Mouse (Mus musculus) hindbrain, embryonic 14.5 days (tissue): ENCODE measurements at regions not wholly inside any gene's neighbourhood (a gene's known extent, or its start where the extent isn't known, plus 50 kb on each side); places are given as distances from the start of the nearest gene placed in this dataset.
A peak's percentile ranks its signal among the peaks of the same experiment; 100 is the strongest.

Experiments used
- ATAC-seq: fragments of 200-750 bp; cut with Nextera tagmentation; 2 replicates; pipeline ENCODE4 v1.8.0; 2017; ENCODE audit warnings: moderate number of reproducible peaks, mild to moderate bottlenecking, moderate TSS enrichment, moderate library complexity; ENCODE audit not compliant: low FRiP score
- DNase-seq: peaks from one replicate; pipeline ENCODE4 v3.0.0-alpha.2; 2015; ENCODE audit warnings: low spot score
- H3K27ac ChIP-seq: fragments of 300-500 bp; sonication (generic); 2 replicates; pipeline ENCODE4 v1.5.1; 2014; ENCODE audit warnings: mild to moderate bottlenecking, moderate library complexity
- H3K27me3 ChIP-seq: fragments of 300-500 bp; sonication (generic); 2 replicates; pipeline ENCODE4 v1.6.1; 2014; ENCODE audit warnings: mild to moderate bottlenecking, low read length, mixed read lengths; ENCODE audit not compliant: control insufficient read depth, insufficient read depth
- H3K36me3 ChIP-seq: fragments of 300-500 bp; sonication (generic); replicated peaks from 2 replicates; pipeline ENCODE4 v1.6.1; 2014; ENCODE audit not compliant: control insufficient read depth, insufficient read depth
- H3K4me1 ChIP-seq: fragments of 300-500 bp; sonication (generic); replicated peaks from 2 replicates; pipeline ENCODE4 v1.6.1; 2014; ENCODE audit warnings: antibody characterized with exemption, low read length, mixed read lengths; ENCODE audit not compliant: control insufficient read depth, insufficient read depth
- H3K4me2 ChIP-seq: fragments of 300-500 bp; sonication (generic); replicated peaks from 2 replicates; pipeline ENCODE4 v1.6.1; 2014; ENCODE audit warnings: mild to moderate bottlenecking, moderate library complexity
- H3K4me3 ChIP-seq: fragments of 300-500 bp; sonication (generic); replicated peaks from 2 replicates; pipeline ENCODE4 v1.5.1; 2014; ENCODE audit warnings: mild to moderate bottlenecking, low read length
- H3K9ac ChIP-seq: fragments of 300-500 bp; sonication (generic); 2 replicates; pipeline ENCODE4 v1.6.1; 2014
- H3K9me3 ChIP-seq: fragments of 300-500 bp; sonication (generic); 2 replicates; pipeline ENCODE4 v1.6.1; 2016; ENCODE audit warnings: low read length; ENCODE audit not compliant: control insufficient read depth
- WGBS: fragments of 180-500 bp; shearing (Covaris S2); extraction: QIAGEN DNeasy Blood & Tissue Kit; methylation state at CpG from one replicate; pipeline ENCODE4 v1.1.7; 2014; 5-methylcytosine and 5-hydroxymethylcytosine counted together

GRCm38 (mm10) chr1:56738641-56739040, 101.4 kb upstream of the Hsfy2 start:
- no peaks in the 10 kb centered on the region for H3K4me1 ChIP-seq
- no peak overlapping the region for H3K9ac ChIP-seq
- no peak for DNase-seq
- WGBS = 91% methylated on average over 10 of the region's 10 CpGs
- H3K4me2 ChIP-seq = no peak overlapping the region
- no peaks in the 10 kb centered on the region for H3K27me3 ChIP-seq
- H3K4me3 ChIP-seq = no peak overlapping the region
- no peaks in the 10 kb centered on the region for H3K36me3 ChIP-seq
- no peaks in the 10 kb centered on the region; the same call in 1 of the 2 replicates for H3K9me3 ChIP-seq
- ATAC-seq = no peak
- H3K27ac ChIP-seq = no peak overlapping the region

- no peak overlapping the region for H3K9ac ChIP-seq
- no peak overlapping the region for H3K4me3 ChIP-seq
- 51% methylated on average over 3 of the region's 3 CpGs for WGBS
- ATAC-seq (peak; percentile 62; the same call in 1 of the 2 replicates), DNase-seq (no peak)
- no peak overlapping the region for H3K4me2 ChIP-seq
- no peaks in the 10 kb centered on the region for H3K4me1 ChIP-seq
- H3K36me3 ChIP-seq = no peaks in the 10 kb centered on the region
- H3K27me3 ChIP-seq = no peaks in the 10 kb centered on the region
- H3K9me3 ChIP-seq = no peaks in the 10 kb centered on the region
- H3K27ac ChIP-seq = no peak overlapping the region
Observed at GRCm38 (mm10) chr1:56726183-56726840, 89.1 kb upstream of the Hsfy2 start.

DNA sequence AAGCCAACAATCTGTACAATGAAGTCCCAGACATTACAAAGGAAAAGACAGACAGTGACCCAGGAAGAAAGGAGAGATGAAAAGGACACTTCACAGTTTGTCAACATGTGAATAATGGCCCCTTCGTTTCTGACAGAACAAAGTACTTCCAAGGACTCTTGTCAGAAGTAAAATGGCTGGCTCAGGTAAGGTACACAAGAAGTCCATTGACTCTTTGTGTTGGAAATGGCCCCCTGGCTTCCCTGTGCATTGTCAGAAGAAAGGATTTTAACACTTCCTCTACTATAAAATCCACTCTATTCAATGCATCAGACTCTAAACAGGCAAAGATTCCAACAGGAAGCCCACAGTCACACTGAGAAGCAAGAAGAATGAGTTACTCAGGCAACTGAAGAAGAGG, 86.4 kb upstream of the Hsfy2 start:
- H3K9ac ChIP-seq = no peak overlapping the region
- ATAC-seq = no peak
- WGBS = 29% methylated on average over 1 of the region's 1 CpGs

DNA sequence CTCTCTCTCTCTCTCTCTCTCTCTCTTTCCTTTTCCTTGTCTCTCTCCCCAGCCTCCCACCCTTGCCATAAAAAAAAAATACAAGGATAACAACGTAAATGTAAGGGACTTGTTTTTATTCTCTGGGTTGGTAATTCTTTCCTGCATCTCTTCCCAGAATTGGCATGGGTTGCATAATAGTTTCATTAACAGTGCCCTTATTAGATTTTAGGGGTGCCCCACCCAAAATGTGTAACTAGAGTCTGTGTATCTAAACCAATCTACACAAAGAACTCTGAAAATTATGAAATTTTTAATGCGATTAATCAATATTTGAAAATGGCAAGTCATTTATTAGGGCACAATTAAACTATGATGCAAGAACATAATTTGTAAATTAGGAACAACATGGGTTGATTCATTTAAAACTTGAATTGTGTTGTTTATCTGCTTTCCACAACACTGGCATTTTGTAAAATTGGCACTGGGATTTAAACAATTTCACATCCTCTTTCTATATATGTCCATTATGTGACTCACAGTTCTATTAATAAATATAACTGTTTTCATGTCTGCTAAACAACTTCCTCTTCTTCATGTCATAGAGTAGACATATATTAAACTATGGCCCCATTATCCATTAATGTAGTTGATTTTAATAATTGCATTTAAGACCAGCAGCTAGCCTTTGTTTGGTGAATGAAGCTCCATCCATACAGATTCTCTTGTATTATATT, 75.9 kb upstream of the Hsfy2 start:
- no peak for DNase-seq
- 88% methylated on average over 2 of the region's 2 CpGs for WGBS
- Histone ChIP-seq H3K9me3 (no peaks in the 10 kb centered on the region), H3K9ac (no peak overlapping the region), H3K4me2 (no peak overlapping the region), H3K4me3 (no peak overlapping the region), H3K4me1 (no peaks in the 10 kb centered on the region), H3K36me3 (no peaks in the 10 kb centered on the region), H3K27me3 (no peaks in the 10 kb centered on the region), H3K27ac (no peak overlapping the region)
- no peak for ATAC-seq

More for the DNA sequence above, 86.4 kb upstream of the Hsfy2 start:
- Histone ChIP-seq H3K4me3 (no peak overlapping the region), H3K4me2 (no peak overlapping the region), H3K4me1 (no peaks in the 10 kb centered on the region), H3K9me3 (no peaks in the 10 kb centered on the region), H3K27ac (no peak overlapping the region), H3K27me3 (no peaks in the 10 kb centered on the region), H3K36me3 (no peaks in the 10 kb centered on the region)
- DNase-seq = no peak

- WGBS = 98% methylated on average over 2 of the region's 2 CpGs
- Histone ChIP-seq H3K36me3 (no peaks in the 10 kb centered on the region), H3K4me2 (no peak overlapping the region), H3K9ac (no peak overlapping the region), H3K9me3 (no peaks in the 10 kb centered on the region), H3K27ac (no peak overlapping the region), H3K4me1 (no peaks in the 10 kb centered on the region), H3K27me3 (no peaks in the 10 kb centered on the region), H3K4me3 (no peak overlapping the region)
- ATAC-seq (no peak), DNase-seq (no peak)
Observed at GRCm38 (mm10) chr1:56700451-56700850, 63.2 kb upstream of the Hsfy2 start.

DNA sequence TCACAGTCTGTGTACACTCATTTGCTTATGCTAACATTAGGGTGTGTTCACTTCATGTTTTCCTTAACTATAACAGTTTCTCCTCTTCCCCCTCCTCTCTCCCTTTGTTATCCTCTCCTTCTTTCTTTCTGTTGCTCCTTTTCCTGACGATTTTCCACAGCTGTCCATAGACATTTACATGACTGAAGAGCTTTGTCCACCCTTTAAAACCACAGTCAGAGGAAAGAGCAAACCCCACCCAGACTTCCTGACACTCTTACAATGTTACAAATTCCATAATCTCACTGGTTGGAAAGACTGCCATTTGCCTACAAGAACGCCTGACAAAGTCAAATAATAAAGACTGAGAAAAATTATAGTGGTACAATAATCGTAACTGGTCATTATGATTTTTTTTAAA, 60.3 kb upstream of the Hsfy2 start:
- no peak for DNase-seq
- no peak overlapping the region for H3K4me2 ChIP-seq
- H3K27me3 ChIP-seq = no peaks in the 10 kb centered on the region
- no peak for ATAC-seq
- no peak overlapping the region for H3K4me3 ChIP-seq
- no peak overlapping the region for H3K9ac ChIP-seq
- H3K36me3 ChIP-seq = no peaks in the 10 kb centered on the region
- no peaks in the 10 kb centered on the region for H3K4me1 ChIP-seq
- WGBS = 44% methylated on average over 3 of the region's 3 CpGs
- H3K9me3 ChIP-seq = no peaks in the 10 kb centered on the region
- H3K27ac ChIP-seq = no peak overlapping the region
